ENCODE assay signal across 14 mouse cellular contexts in genomic region chr2:71722913-71723312, GRCm38 (mm10).
"Had no signal": no experiment of that assay in that cellular context is flagged by ENCODE, and none has a peak within 500 bp of the region (broad histone marks: within the 10 kb centered on the region; RNA-seq: fewer than 3 reads in every experiment).

No protein-coding gene starts in this region.

- H3K9ac ChIP-seq: kidney, embryonic 15.5 days; limb, embryonic 13.5 days; liver, embryonic 12.5 days; lung, embryonic 14.5 days; midbrain, embryonic 13.5 days; neural tube, embryonic 12.5 days had no signal

- H3K27ac ChIP-seq: kidney, embryonic 15.5 days; limb, embryonic 13.5 days; liver, embryonic 12.5 days; midbrain, embryonic 13.5 days; neural tube, embryonic 12.5 days had no signal

- H3K36me3 ChIP-seq: kidney, embryonic 15.5 days; limb, embryonic 13.5 days; liver, embryonic 12.5 days; midbrain, embryonic 13.5 days; neural tube, embryonic 12.5 days had no signal

- H3K27me3 ChIP-seq: liver, embryonic 12.5 days; midbrain, embryonic 13.5 days; neural tube, embryonic 12.5 days had no signal

- H3K9me3 ChIP-seq: kidney, embryonic 15.5 days; limb, embryonic 13.5 days; liver, embryonic 12.5 days; midbrain, embryonic 13.5 days; neural tube, embryonic 12.5 days had no signal

- ATAC-seq: liver, embryonic 12.5 days; midbrain, embryonic 13.5 days had no signal

- DNase-seq: kidney, adult 2 months; kidney, postnatal 14 days; left cerebral cortex, postnatal 4 days; lung, embryonic 14.5 days; lung, postnatal 14 days; right cerebral cortex, postnatal 4 days; spleen, adult 18-20 months; thymus, adult 18-20 months; thymus, postnatal 14 days had no signal

- H3K4me3 ChIP-seq: kidney, embryonic 15.5 days; limb, embryonic 13.5 days; liver, embryonic 12.5 days; midbrain, embryonic 13.5 days; neural tube, embryonic 12.5 days had no signal

- H3K4me1 ChIP-seq: limb, embryonic 13.5 days had no signal

- H3K4me2 ChIP-seq: kidney, embryonic 15.5 days; limb, embryonic 13.5 days; liver, embryonic 12.5 days; lung, embryonic 14.5 days; midbrain, embryonic 13.5 days; neural tube, embryonic 12.5 days had no signal
